11 mouse cellular contexts compared by ENCODE assay signal in the genomic region with DNA sequence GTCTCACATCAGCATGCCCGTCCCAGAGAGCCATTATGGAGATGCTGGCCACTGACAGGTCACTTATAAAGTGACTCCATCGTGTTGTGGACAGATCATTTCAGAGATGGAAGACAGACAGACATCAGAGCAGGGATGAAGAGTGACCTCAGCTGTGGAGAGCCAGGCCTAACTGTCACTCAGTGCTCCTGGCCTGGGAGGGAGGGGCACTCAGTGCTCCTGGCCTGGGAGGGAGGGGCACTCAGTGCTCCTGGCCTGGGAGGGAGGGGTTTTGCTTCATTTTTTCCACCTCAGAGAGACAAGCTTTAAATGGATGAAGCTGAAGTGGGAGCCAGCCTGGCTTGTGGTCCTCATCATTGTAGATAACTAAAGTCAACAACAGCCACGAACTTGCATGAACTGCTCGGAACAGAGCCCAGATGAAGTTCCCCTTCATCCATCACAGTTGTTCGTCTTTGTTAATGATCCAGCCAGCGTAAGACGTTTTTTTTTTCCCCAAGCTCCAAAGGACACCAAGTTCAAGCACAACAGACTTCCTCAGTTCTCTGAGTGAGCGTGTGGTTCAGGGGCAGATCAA.
A peak's percentile ranks its signal among the peaks of the same experiment; 100 is the strongest.
DNase-seq lines count a peak whose midpoint lies in the region; ATAC-seq lines count a peak whose summit lies in the region.
"Had no signal": no experiment of that assay in that cellular context is flagged by ENCODE, and none has a peak within 500 bp of the region (broad histone marks: within the 10 kb centered on the region; RNA-seq: fewer than 3 reads in every experiment).

No protein-coding gene starts in this region.

- no peaks in the 10 kb centered on the region for H3K27me3 ChIP-seq in heart, embryonic 16.5 days (ENCODE audit: control insufficient read depth, insufficient read depth, low read length)
- no peaks in the 10 kb centered on the region for H3K27me3 ChIP-seq in stomach, embryonic 16.5 days (ENCODE audit: control insufficient read depth, insufficient read depth, low read length)
- H3K27me3 ChIP-seq: forebrain, embryonic 15.5 days; midbrain, embryonic 12.5 days had no signal

- H3K36me3 ChIP-seq in heart, embryonic 16.5 days (ENCODE audit: control insufficient read depth, insufficient read depth): no peaks in the 10 kb centered on the region
- no peaks in the 10 kb centered on the region for H3K36me3 ChIP-seq in stomach, embryonic 16.5 days (ENCODE audit: control insufficient read depth, insufficient read depth, low read length)
- H3K36me3 ChIP-seq: forebrain, embryonic 15.5 days; midbrain, embryonic 12.5 days had no signal

- WGBS in heart, embryonic 16.5 days: 45% methylated on average over 8 of the region's 8 CpGs
- WGBS in stomach, embryonic 16.5 days: 21% methylated on average over 8 of the region's 8 CpGs

- no peak overlapping the region for H3K9ac ChIP-seq in heart, embryonic 16.5 days (ENCODE audit: low read length)
- H3K9ac ChIP-seq in stomach, embryonic 16.5 days (ENCODE audit: low read length): no peak overlapping the region
- H3K9ac ChIP-seq: forebrain, embryonic 15.5 days; midbrain, embryonic 12.5 days had no signal

- H3K4me3 ChIP-seq in heart, embryonic 16.5 days (ENCODE audit: low read length): no peak overlapping the region
- no peak overlapping the region for H3K4me3 ChIP-seq in stomach, embryonic 16.5 days (replicated peaks; ENCODE audit: low read length)
- H3K4me3 ChIP-seq: forebrain, embryonic 15.5 days; midbrain, embryonic 12.5 days had no signal

- H3K4me2 ChIP-seq in heart, embryonic 16.5 days (ENCODE audit: low read depth, low read length): no peak overlapping the region
- H3K4me2 ChIP-seq in stomach, embryonic 16.5 days (ENCODE audit: low read depth, low read length): no peak overlapping the region
- H3K4me2 ChIP-seq: forebrain, embryonic 15.5 days; midbrain, embryonic 12.5 days had no signal

- H3K4me1 ChIP-seq in heart, embryonic 16.5 days (ENCODE audit: control insufficient read depth, insufficient read depth, low read length): peaks cover 24% of the 10 kb centered on the region
- peaks cover 40% of the 10 kb centered on the region for H3K4me1 ChIP-seq in stomach, embryonic 16.5 days (ENCODE audit: control insufficient read depth, insufficient read depth, low read length)

- H3K27ac ChIP-seq in heart, embryonic 16.5 days (ENCODE audit: low read length): no peak overlapping the region
- peak overlapping the region; percentile 68; the same call in 1 of the 2 replicates for H3K27ac ChIP-seq in stomach, embryonic 16.5 days (ENCODE audit: low read length)
- H3K27ac ChIP-seq: forebrain, embryonic 15.5 days; midbrain, embryonic 12.5 days had no signal

- ATAC-seq in heart, embryonic 16.5 days (replicated peaks; ENCODE audit: extremely low read depth, insufficient read depth, low FRiP score): peak; percentile 35; the same call in 1 of the 2 replicates
- ATAC-seq in stomach, embryonic 16.5 days (ENCODE audit: insufficient read depth, low FRiP score): peak; percentile 35
- ATAC-seq in activated CD4-positive, CD25-positive, alpha-beta regulatory T cell, adult 4 months: no peak
- ATAC-seq: forebrain, embryonic 15.5 days had no signal

- DNase-seq in urinary bladder, postnatal 14 days (ENCODE audit: low spot score): peak; percentile 21
- no peak for DNase-seq in urinary bladder, adult 2 months (ENCODE audit: low spot score)
- peak; percentile 71 for DNase-seq in kidney, postnatal 14 days
- DNase-seq in adipocyte (ENCODE audit: low spot score): no peak
- no peak for DNase-seq in frontal cortex, postnatal 10 days (ENCODE audit: low spot score in 2 of 2)
- DNase-seq: cerebellum, adult 9-11 months had no signal

- H3K9me3 ChIP-seq in heart, embryonic 16.5 days (replicated peaks; ENCODE audit: control insufficient read depth, low read length): no peaks in the 10 kb centered on the region
- no peaks in the 10 kb centered on the region for H3K9me3 ChIP-seq in stomach, embryonic 16.5 days (replicated peaks; ENCODE audit: control insufficient read depth, low read length)
- H3K9me3 ChIP-seq: forebrain, embryonic 15.5 days; midbrain, embryonic 12.5 days had no signal

Comparison
In these comparisons a context has a peak if more than half of its experiments do, and no peak if none do; other contexts are left out.
1. DNase-seq: peak in urinary bladder, postnatal 14 days (single experiment) and kidney, postnatal 14 days (single experiment); none in urinary bladder, adult 2 months (single experiment), adipocyte (single experiment) and frontal cortex, postnatal 10 days (0 of 2).